Mouse (Mus musculus) ES-Bruce4 (cell line): Measurements from ENCODE around the gene Ccn6.

ENCODE experiments used
- CTCF ChIP-seq: IDR thresholded peaks from one replicate; pipeline ENCODE4 v1.8.1; 2011; ENCODE audit warnings: low read depth, low read length
- POLR2A ChIP-seq: IDR thresholded peaks from one replicate; pipeline ENCODE4 v1.8.1; 2011; ENCODE audit warnings: low read length; ENCODE audit not compliant: insufficient read depth

DNA sequence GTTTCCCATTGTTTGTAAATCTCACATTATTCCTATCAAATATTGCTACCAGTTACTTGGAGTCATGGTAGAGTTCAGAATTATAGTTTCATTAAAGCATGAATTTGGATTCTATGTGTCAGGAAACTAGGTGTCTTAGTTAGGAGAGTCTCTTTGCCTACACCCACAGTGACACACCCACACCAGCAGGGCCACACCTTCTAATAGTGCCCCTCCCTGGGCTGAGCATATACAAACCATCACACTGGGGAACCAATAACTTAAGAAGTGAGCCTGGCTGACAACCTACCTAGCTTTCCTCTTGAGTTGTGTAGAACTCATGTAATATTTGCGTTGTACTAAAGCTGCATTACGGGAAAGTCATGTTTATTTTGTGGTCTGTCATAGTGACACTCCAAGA is 22.2 kb downstream of the Ccn6 start:
- TF ChIP-seq POLR2A (no peak), CTCF (no peak)
